Mouse (Mus musculus): ENCODE data around the gene Lmx1b.

The Lmx1b gene

GRCm38 (mm10) chr2:33640171-33640721 is at the start of gene Lmx1b:
Lmx1b (minus strand) TSS chr2:33640511.
- DNase-seq = no peak

GRCm38 (mm10) chr2:33689880-33690462 is 49.7 kb upstream of the Lmx1b start:
- no peak for DNase-seq

GRCm38 (mm10) chr2:33689155-33689879 is 49.0 kb upstream of the Lmx1b start:
- DNase-seq = no peak

- DNase-seq = no peak
Measured at GRCm38 (mm10) chr2:33683594-33683993, 43.3 kb upstream of the Lmx1b start.

- no peak for DNase-seq
Measured at GRCm38 (mm10) chr2:33683095-33683494, 42.8 kb upstream of the Lmx1b start.

GRCm38 (mm10) chr2:33682219-33682618 is 41.9 kb upstream of the Lmx1b start:
- peak in 1 of 2 experiments; percentile 17 for DNase-seq

- no peak for DNase-seq
Measured at GRCm38 (mm10) chr2:33678950-33679654, 38.8 kb upstream of the Lmx1b start.

GRCm38 (mm10) chr2:33672701-33673472 is 32.6 kb upstream of the Lmx1b start:
- no peak for DNase-seq

- no peak for DNase-seq
Measured at GRCm38 (mm10) chr2:33668741-33669140, 28.4 kb upstream of the Lmx1b start.

GRCm38 (mm10) chr2:33666388-33666945 is 26.2 kb upstream of the Lmx1b start:
- DNase-seq = no peak

- no peak for DNase-seq
Measured at GRCm38 (mm10) chr2:33665363-33666058, 25.2 kb upstream of the Lmx1b start.

- no peak for DNase-seq
Measured at GRCm38 (mm10) chr2:33664661-33665060, 24.4 kb upstream of the Lmx1b start.

GRCm38 (mm10) chr2:33659288-33659629 is 18.9 kb upstream of the Lmx1b start:
- no peak for DNase-seq

- DNase-seq = no peak
Measured at GRCm38 (mm10) chr2:33658602-33659287, 18.4 kb upstream of the Lmx1b start.

GRCm38 (mm10) chr2:33652517-33653198 is 12.3 kb upstream of the Lmx1b start:
- no peak for DNase-seq

- DNase-seq = no peak
Measured at GRCm38 (mm10) chr2:33649371-33649770, 9.1 kb upstream of the Lmx1b start.

- no peak for DNase-seq
Measured at GRCm38 (mm10) chr2:33648894-33649293, 8.6 kb upstream of the Lmx1b start.

- DNase-seq = no peak
Measured at GRCm38 (mm10) chr2:33646283-33646550, 5.9 kb upstream of the Lmx1b start.

- no peak for DNase-seq
Measured at GRCm38 (mm10) chr2:33645538-33646282, 5.4 kb upstream of the Lmx1b start.
